Mouse (Mus musculus): ENCODE results near the gene Rhoh. TPM values are rescaled to one million over a fixed set of nuclear protein-coding genes. Genes with fewer than 3 reads are reported as not detected.
A peak's percentile ranks its signal among the peaks of the same experiment; 100 is the strongest.

Rhoh gene
- total RNA-seq, 2 experiments from 2014 or later: 0.81 to 1.1 TPM

DNA sequence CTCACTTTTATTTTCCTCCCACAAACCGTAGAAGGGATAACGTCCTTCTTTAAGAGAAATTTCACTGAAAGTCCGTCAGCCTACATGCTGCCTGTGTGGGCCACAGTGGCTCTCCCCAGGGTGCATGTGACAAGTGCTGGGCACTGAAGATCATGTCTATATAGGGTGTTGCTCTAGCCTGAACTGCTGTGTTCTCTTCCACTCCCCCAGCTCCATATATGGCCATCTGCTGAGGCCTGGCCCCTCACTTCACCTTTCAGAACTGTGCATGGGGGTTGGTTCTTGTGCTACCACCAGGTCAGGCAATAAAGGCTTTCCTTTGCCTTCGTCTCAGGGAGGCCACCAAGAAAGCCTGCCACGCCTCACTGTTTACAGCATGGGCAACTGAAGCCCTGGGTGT lies 28.0 kb downstream of the Rhoh start:
- no peak for DNase-seq (ENCODE audit: extremely low spot score in 1 of 2, low spot score in 1 of 2)

DNA sequence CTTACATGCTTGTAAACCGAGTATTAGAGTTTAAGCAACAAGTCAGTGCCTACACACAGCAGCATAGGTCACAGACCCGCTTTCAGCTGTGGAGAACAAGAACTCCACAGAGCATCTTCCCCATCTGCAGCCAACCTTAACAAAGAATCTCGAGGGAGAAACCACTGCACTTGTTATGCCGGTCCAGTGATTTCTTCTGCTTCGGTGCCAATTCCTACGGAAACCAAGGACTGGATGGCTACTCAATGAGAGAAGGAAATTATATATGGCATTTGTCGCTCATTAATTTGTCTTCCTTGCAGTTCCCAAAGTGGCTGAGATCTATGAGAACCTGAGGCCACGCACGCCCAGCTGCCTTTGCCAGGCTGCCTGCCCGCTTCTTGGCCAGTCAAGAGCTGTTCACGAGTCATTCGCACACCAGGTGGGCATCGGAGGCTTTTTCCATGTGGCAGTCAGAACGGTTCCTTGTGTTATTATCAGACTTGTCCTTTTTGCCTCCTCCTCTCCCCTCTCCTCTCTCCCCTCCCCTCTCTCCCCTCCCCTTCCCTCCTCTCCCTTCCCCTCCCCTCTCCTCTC lies 30.3 kb downstream of the Rhoh start:
- no peak for DNase-seq (ENCODE audit: extremely low spot score in 1 of 2, low spot score in 1 of 2)

DNA sequence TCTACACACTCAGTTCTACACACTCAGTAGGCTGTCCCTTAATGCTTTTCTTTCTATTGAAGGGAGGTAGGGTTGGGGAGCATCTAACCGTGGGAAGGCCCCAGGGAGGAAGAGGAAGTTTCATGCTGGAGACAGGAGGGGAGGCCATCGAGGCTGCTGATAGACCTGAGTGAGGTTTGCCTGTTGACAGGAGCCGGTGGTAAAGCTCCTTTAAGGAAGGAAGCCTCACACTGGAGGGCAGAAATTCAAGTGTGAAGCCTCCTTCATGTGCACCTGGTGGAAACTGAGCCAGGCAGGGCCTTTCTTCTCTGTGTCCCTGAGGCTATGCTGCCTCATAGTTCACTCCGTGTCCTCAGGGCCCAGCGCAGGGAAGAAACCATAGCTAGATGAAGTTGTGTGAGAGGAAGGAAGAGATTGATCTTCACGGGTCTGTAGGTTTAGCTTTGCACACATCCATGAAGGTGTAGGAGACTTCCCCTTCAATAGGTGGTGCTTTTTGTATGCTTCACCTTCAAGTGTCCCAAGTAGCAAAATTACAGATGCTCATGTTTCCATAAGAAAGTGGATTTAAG lies 34.2 kb downstream of the Rhoh start:
- DNase-seq (ENCODE audit: extremely low spot score in 1 of 2, low spot score in 1 of 2): no peak

DNA sequence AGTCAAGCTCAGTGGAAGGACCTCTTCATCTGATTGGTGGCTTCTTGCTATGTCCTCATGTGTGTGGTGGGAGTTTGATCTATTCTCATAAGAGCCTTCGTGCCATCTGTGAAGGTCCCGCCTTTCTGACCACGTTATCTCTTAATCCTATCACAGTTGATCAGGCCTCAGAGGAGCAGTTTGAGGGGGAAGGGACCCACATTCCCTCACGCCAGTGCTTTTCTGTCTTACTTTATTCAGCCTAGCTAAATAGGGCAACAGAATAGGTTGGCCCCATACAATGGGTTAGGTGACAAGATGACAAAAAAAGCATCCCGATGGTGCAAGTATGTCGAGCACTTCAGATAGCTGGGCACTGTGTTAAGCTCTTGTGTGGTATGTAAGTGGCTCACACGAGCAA lies 34.8 kb downstream of the Rhoh start:
- DNase-seq (ENCODE audit: extremely low spot score in 1 of 2, low spot score in 1 of 2): no peak

DNA sequence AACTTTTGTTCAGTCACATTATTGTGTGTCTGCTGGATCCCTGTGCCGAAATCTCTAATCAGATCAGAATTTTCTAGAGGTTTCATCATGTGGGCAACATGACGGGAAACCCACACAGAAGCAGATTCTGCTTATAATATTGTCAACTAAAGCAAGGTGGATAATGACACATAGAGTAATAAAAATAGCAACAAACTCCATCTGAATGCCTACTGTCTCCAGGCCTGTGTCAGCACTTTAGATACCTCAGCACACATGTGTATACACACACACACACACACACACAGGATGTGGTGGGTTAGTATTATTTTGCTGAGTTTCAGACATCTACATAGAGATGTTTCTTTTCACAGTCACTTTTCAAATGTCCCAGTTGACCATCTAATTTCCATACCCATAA lies 36.7 kb downstream of the Rhoh start:
- DNase-seq (ENCODE audit: extremely low spot score in 1 of 2, low spot score in 1 of 2): no peak

DNA sequence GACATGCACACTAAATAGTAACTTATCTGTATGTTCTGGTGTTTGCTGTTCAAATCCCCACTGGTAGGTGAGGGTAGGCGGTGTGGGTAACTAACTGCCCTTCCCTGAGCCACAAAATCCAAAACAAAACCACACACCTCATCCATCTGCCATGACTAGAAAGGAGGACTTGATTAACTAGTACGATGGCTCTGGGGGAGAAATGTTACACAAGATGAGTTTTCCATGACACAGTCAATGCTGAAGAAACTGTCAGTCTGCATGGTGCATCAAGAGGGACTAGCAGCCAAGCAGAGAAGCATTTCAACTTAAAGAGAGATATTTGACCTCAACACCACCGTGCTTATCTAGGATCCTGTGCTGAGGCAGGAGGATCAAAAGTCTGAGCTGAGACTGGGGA lies 37.7 kb downstream of the Rhoh start:
- DNase-seq (ENCODE audit: extremely low spot score in 1 of 2, low spot score in 1 of 2): no peak

DNA sequence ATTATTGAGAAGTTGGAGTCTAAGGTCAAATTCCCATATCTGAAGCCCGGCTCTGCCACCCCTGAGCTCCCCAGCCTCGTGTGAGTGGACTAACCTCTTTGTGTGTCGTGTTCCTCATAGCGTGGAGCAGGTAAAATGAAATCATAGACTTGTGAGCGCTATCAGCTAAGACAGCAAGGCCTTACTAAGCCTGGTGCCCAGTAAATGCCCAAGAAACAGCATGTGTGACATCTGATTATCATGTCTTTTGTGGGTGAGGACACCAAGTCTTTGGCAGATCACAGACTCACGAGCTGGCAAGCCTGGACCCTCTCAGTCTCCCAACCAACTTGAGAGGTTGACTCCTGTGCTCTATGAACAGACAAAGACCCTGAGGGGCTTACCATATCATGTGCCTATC lies 39.1 kb downstream of the Rhoh start:
- no peak for DNase-seq (ENCODE audit: extremely low spot score in 1 of 2, low spot score in 1 of 2)

DNA sequence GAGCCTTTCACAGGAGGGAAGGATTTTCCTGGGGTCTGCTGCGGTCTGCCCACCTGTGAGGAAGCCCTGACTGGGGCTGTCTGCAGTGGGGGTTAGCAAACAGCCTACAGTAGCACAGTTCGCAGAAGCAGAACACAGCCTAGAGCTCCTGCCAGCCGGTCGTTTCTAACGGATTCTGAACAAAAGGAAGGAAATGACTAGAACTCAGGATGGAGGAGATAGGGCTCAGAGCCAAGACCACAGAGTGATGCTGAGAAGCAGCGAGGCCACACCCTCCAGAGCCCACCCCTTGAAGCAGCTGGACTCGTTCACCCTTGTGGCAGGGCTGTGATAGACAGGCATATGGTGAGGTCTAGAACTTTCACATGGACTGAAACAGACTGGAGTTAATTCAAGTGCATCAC lies 39.9 kb downstream of the Rhoh start:
- no peak for DNase-seq (ENCODE audit: extremely low spot score in 1 of 2, low spot score in 1 of 2)

DNA sequence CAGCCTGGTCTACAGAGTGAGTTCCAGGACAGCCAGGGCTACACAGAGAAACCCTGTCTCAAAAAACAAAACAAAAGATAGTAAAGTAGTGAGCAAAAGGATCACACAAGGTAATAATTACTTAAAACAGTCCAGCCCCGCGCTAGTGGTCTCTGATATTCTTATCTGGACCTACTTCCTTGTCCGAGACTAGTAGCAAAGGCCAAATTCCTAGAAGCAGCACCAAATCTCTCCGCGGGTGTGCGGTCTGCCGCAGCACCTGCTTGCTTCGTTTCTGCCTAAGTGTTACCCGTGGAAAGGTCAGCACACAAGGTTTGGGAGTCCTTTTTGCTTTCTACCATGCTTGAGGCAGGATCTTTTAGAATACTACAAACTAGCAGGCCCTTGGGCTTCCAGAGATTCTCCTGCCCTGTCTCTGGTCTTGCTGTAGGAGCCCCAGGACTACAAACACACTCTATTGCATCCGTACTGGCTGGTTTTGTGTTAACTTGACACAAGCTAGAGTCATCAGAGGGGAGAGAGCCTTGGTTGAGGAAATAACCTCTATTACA lies 40.9 kb downstream of the Rhoh start:
- no peak for DNase-seq (ENCODE audit: extremely low spot score in 1 of 2, low spot score in 1 of 2)

DNA sequence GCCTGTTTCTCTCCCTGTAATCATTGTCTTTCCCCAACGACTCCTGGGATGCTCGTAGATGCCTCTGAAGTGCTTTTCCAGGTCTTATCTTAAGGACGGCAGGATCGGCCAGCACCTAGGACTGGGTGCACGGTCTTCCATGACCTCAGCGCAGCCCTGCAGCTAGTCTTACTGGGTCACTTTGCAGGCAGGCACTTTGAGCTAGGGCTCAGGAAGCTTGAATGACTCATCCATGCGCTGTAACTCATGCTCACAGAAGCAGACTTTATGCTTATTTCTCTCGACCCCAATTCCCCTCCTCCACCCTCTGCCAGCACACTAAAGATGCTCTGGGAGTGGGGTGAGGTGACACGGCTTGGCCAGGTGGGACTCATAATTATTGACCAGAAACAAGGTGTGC lies 41.8 kb downstream of the Rhoh start:
- DNase-seq (ENCODE audit: extremely low spot score in 1 of 2, low spot score in 1 of 2): no peak

DNA sequence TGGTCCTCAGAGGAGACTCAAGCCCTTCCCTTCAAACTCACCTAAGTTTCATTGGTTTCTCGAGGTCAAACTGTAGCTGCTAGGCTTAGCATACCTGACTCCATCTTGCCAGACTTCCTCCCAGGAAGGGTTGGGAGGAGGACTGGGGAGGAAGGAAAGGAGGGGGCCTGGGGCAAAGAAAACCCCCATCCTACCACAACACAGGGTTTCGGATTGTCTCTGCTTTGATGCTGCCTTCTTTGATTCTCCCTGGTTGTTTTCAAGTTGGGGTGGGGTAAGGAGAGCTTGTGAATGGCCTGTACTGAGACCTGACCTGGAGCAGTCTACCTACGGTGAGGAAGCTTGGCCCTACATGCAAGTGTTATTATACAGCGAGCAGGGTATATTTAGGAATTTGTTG lies 43.5 kb downstream of the Rhoh start:
- DNase-seq (ENCODE audit: extremely low spot score in 1 of 2, low spot score in 1 of 2): no peak

DNA sequence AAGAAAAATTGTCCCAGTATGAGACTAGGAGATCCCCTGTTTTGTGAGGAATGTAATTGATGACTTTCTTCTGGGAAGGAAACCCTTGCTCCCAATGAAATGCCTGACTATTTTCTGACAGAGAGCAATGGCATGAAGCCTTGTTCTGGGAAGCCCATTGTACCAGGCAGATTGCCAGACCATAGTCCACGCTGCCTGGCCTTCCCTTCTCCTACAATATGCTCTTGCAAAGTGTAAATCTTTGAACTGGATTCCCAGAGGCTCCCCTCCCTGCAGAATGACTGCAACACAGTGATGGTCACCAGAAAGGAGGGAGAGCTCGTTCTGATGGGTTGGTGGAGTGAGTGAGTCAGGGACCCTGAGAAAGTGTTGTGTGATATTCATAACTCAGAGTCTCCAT lies 47.7 kb downstream of the Rhoh start:
- DNase-seq (ENCODE audit: extremely low spot score in 1 of 2, low spot score in 1 of 2): no peak

DNA sequence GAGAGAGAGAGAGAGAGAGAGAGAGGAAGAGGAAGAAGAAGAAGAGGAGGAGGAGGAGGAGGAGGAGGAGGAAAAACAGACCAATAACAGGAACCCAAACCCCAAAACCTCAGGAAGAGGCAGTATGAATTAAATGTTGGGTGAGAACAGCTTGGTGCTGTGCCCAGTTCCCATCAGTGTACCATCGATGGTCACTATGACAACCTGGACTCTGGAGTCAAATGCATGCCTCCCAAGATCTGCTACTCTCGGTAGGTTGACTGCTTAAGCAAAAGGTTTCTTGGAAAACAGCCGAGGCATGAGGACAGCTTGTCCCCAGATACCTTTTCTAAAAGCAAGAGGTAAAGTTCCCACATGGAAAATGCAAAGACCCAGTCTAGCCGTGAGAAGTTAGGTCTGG lies 48.3 kb downstream of the Rhoh start:
- DNase-seq (ENCODE audit: extremely low spot score in 1 of 2, low spot score in 1 of 2): peak in 1 of 2 experiments; percentile 8

DNA sequence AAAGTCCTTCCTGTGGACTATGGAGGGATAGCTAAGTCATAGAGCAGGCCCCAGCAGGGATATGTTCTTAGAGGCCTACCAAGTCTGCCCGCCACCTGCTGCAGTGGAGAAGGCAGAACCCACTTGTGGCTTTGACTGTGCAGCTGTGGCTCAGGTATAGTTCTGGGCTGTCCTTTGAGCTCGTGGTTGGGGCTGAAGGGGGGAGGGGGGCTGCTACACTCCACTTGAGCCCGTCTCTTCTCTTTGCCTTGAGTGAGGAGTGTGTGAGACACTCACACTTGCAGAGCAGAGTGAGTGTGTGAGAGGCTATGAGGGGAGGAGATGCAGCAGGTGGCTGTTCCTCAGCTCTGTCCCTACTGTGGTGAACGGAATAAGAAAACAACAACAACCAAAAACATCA lies 49.4 kb downstream of the Rhoh start:
- DNase-seq (ENCODE audit: extremely low spot score in 1 of 2, low spot score in 1 of 2): no peak

DNA sequence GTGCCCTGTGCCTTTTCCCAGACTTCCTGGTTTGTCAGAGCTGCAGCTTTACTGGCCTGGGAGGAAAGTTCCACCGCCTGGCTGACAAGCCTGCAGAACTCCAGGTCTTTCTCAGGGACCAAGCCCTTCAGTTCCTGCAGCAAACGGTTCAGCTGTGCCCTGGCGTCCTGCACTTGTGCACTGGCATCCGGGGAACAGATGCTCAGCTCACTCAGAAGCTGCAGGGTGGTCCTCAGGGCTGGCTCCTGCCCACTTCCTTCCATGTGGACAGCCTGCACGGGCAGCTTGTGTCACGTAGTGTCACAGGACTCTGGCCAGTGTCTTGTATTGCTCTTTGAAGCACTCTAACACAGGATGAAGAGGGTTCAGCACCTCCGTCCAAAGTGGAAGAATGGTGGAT lies 50.7 kb downstream of the Rhoh start:
- no peak for DNase-seq (ENCODE audit: extremely low spot score in 1 of 2, low spot score in 1 of 2)

DNA sequence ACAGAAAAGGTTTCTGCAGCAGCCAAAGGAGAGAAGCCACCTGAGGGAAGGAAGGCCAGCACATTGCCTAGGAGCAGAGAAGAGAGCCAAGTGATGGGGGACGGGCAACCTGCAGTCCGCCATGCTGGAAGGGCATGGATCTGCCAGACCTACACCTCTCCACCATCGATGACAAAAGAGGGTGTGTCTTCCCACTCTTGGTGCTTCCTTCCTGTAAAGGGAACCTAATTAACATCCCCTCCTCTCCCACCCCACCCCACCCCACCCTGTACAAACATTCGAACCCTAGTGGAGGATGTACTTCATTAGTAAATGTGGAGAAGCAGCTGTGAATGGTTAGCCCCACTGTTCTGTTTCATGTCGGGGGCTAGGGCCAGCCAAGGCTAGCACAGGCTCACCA lies 51.2 kb downstream of the Rhoh start:
- DNase-seq (ENCODE audit: extremely low spot score in 1 of 2, low spot score in 1 of 2): no peak

DNA sequence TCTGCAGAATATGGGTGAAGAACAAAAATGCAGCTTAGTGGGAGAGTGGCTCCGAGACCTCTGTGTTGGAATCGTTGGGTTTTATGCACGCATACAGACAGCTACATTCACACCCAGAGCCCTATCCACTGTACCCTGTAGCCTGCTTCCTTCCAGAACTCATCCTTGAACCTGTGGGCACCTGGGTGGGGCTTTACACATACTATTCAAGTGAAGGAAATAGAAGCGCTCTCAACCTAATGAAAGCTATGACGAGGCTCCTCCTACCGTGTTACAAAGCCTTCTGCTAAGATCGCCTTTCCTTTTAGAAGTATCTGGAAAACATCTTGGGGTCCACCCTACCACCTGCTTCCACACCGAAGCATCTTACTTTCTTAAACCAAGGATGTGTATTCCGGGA lies 52.1 kb downstream of the Rhoh start:
- DNase-seq (ENCODE audit: extremely low spot score in 1 of 2, low spot score in 1 of 2): no peak

DNA sequence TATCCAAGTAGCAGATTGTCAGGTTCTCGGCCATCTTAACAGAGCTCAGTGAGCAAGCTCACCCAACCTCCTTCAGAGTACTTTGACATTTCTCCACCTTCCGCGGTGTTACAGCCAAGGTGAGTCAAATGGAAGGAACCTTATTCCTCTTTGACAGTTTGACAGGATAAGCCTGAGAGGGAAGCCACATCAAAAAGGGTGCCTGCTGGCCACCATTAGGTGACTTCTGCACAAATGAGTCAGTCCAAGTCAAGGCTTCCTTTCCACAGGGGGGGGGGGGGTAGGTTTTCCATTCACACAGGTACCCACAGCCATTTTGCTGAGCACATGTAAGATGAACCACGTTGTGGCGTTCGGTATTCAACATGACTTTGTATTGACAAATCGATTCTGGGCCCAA lies 53.3 kb downstream of the Rhoh start:
- DNase-seq (ENCODE audit: extremely low spot score in 1 of 2, low spot score in 1 of 2): no peak

DNA sequence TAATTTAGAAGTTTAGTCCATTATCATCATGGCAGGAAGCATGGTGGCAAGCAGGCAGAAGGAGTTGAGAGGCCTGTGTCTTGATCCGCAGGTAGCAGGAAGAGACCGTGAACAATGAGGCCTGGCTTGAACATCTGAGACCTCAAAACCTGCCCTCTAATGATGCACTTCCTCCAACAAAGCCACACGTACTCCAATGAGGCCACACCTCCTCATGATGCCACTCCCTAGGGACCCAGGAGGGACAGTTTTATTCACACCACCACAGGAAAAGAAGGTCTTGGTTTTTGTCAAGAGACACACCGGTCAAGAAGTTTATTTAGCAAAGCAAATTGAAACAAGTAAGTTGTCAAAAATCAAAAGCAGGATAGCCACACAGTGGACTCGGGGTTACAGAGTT lies 55.9 kb downstream of the Rhoh start:
- no peak for DNase-seq (ENCODE audit: extremely low spot score in 1 of 2, low spot score in 1 of 2)

DNA sequence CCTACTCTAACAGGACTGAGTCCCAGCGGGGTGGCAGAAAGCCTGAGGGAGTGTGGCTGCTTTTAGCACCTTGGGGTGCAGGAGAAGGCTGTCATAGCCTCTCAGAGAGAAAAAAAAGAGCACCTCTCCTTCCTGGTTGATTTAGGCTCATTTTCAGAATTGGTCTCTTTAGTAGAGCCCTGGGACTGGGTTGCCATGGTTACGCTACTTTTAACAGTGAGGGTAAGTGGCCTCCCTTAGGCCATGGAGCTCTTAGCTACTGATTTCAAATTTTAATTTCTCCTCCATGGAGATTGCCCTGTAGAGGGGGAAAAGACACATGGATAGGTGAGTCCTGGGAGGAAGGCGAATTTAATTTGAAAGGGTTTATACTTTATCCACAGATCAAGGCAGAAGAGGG lies 57.6 kb downstream of the Rhoh start:
- no peak for DNase-seq (ENCODE audit: extremely low spot score in 1 of 2, low spot score in 1 of 2)

DNA sequence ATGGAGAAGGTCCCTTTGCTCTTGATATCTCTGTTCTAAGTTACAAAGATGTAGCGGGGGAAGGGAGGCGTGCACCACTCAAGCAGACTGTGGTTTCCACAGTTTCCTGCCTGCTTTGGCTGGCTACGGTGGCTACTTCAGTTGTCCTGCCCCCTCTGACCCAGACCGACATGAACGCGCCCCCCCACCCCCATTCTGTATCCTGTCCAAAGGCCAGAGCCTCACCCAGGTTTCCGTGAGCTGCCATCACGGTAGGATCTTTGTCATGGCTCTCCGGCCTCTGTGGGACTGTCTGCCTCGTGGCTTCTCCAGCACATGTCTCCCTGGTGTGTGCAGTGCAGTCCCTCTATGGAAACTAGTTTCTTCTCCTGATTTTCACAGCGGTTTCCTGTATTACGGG lies 58.3 kb downstream of the Rhoh start:
- DNase-seq (ENCODE audit: extremely low spot score in 1 of 2, low spot score in 1 of 2): no peak

DNA sequence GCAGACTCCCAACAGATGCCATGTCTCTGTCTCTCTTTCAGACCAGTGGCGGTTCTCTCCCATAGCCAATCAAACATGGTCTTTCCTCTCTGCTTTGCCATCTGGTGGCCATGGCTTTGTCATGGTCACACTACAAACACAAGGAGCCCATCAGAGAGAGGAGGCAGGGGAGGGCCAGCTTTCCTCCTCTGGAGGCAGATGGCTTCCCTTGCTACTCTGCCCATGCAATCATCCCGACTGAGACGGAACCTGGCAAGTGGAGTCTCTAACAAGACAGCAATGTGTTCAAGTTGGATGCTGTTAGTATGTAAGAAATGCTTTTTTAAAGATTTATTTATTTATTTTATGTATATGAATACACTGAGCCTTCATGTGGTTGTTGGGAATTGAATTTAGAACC lies 58.9 kb downstream of the Rhoh start:
- DNase-seq (ENCODE audit: extremely low spot score in 1 of 2, low spot score in 1 of 2): no peak

Measured in layer of hippocampus, postnatal 25 days (tissue).